Mouse (Mus musculus): ENCODE measurements around the gene Olfr878. TPM values are rescaled to one million over a fixed set of nuclear protein-coding genes. Genes with fewer than 3 reads are reported as not detected.

Olfr878 gene
- total and polyA plus RNA-seq, 3 experiments = not detected

- Histone ChIP-seq H3K4me1 (ENCODE audit: control insufficient read depth in 1 of 2, insufficient read depth in 2 of 2) (no peaks in the 10 kb centered on the region), H3K9ac (ENCODE audit: insufficient read depth, low read depth) (no peak overlapping the region), H3K4me2 (ENCODE audit: insufficient read depth, low read depth, poor library complexity, severe bottlenecking) (no peak overlapping the region), H3K9me3 (replicated peaks; ENCODE audit: low read length) (no peaks in the 10 kb centered on the region), H3K27ac (ENCODE audit: insufficient read depth, low read depth) (no peak overlapping the region), H3K27me3 (replicated peaks) (no peaks in the 10 kb centered on the region), H3K79me2 (replicated peaks; ENCODE audit: control insufficient read depth, extremely low read depth, insufficient read depth, poor library complexity, severe bottlenecking) (no peaks in the 10 kb centered on the region), H3K4me3 (replicated peaks in 1 of 3; ENCODE audit: low read depth in 2 of 3, low read length in 2 of 3, poor library complexity in 1 of 3) (no peak overlapping the region), H3K36me3 (replicated peaks in 1 of 2; ENCODE audit: control insufficient read depth in 1 of 2, insufficient read depth in 1 of 2, low read length in 1 of 2) (no peaks in the 10 kb centered on the region)
- dilution Hi-C loops (cut with MboI; ENCODE audit: extremely low pct_ligation_motif_present, extremely low pct_unique_long_range_greater_than_20kb, low sequenced_read_pairs) (no loop called here), in situ Hi-C loops (cut with MboI; ENCODE audit: low pct_ligation_motif_present, low pct_unique_long_range_greater_than_20kb, low sequenced_read_pairs) (loop anchor here (25.0 kb wide), 3 partner anchors 170 to 520 kb away; partner anchors contain the start of genes Olfr875 and Robo4)
- TF ChIP-seq EP300 (IDR thresholded peaks at IDR 0.05; ENCODE audit: low read length) (no peak), ELF1 (IDR thresholded peaks at IDR 0.05; ENCODE audit: low read depth, low read length) (peak; percentile 21; the same call in 1 of the 2 replicates), RAD21 (IDR thresholded peaks at IDR 0.05; ENCODE audit: low read depth, low read length) (peak; percentile 94), SMC3 (IDR thresholded peaks at IDR 0.05; ENCODE audit: low read depth, low read length) (peak; percentile 92), KAT2A (IDR thresholded peaks at IDR 0.05; ENCODE audit: insufficient replicate concordance, low read length) (no peak), CTCF (conservative IDR thresholded peaks at IDR 0.05 in 1 of 2, IDR thresholded peaks at IDR 0.05 in 1 of 2; ENCODE audit: low read depth in 2 of 2, low read length in 2 of 2) (peak; percentile 70 to 95), E2F4 (IDR thresholded peaks at IDR 0.05; ENCODE audit: insufficient replicate concordance, low read depth, low read length) (peak; percentile 60; the same call in 1 of the 2 replicates), MAZ (IDR thresholded peaks at IDR 0.05; ENCODE audit: low read depth, low read length) (peak; percentile 87), ZC3H11A (IDR thresholded peaks at IDR 0.05; ENCODE audit: low read depth, low read length) (peak; percentile 67)
- DNase-seq (ENCODE audit: extremely low read depth) = peak; percentile 76
Observed at GRCm38 (mm10) chr9:37932519-37932918, 14.9 kb downstream of the Olfr878 start.

GRCm38 (mm10) chr9:37934146-37934545, 16.5 kb downstream of the Olfr878 start:
- no peak for TF ChIP-seq ZNF384 (IDR thresholded peaks at IDR 0.05; ENCODE audit: low read depth, low read length)
- TF ChIP-seq RAD21 (IDR thresholded peaks at IDR 0.05; ENCODE audit: low read depth, low read length) = no peak
- TF ChIP-seq BHLHE40 (IDR thresholded peaks at IDR 0.05; ENCODE audit: low read depth, low read length) = no peak
- no peak for TF ChIP-seq KAT2A (IDR thresholded peaks at IDR 0.05; ENCODE audit: insufficient replicate concordance, low read length)
- no peak for TF ChIP-seq ZKSCAN1 (IDR thresholded peaks at IDR 0.05; ENCODE audit: borderline replicate concordance, low read depth, low read length)
- no peak for TF ChIP-seq JUN (IDR thresholded peaks at IDR 0.05; ENCODE audit: insufficient read depth, low read depth, low read length)
- no peak for TF ChIP-seq MAX (IDR thresholded peaks at IDR 0.05; ENCODE audit: low read length)
- no peak for TF ChIP-seq POLR2A (IDR thresholded peaks at IDR 0.05; ENCODE audit: low read depth, low read length)
- TF ChIP-seq USF2 (conservative IDR thresholded peaks at IDR 0.05; ENCODE audit: low read depth, low read length) = no peak
- TF ChIP-seq MEF2A (IDR thresholded peaks at IDR 0.05; ENCODE audit: borderline replicate concordance, low read depth, low read length) = no peak
- TF ChIP-seq GABPA (IDR thresholded peaks at IDR 0.05; ENCODE audit: insufficient replicate concordance, low read depth, low read length) = no peak
- H3K9me3 ChIP-seq (replicated peaks; ENCODE audit: low read length) = no peaks in the 10 kb centered on the region
- H3K36me3 ChIP-seq (replicated peaks in 1 of 2; ENCODE audit: control insufficient read depth in 1 of 2, insufficient read depth in 1 of 2, low read length in 1 of 2) = no peaks in the 10 kb centered on the region
- no peak overlapping the region for H3K4me3 ChIP-seq (replicated peaks in 1 of 3; ENCODE audit: low read depth in 2 of 3, low read length in 2 of 3, poor library complexity in 1 of 3)
- H3K27ac ChIP-seq (ENCODE audit: insufficient read depth, low read depth) = no peak overlapping the region
- in situ Hi-C loops (cut with MboI; ENCODE audit: low pct_ligation_motif_present, low pct_unique_long_range_greater_than_20kb, low sequenced_read_pairs) (loop anchor here (25.0 kb wide), 3 partner anchors 172 to 522 kb away; partner anchors contain the start of genes Olfr875 and Robo4), dilution Hi-C loops (cut with MboI; ENCODE audit: extremely low pct_ligation_motif_present, extremely low pct_unique_long_range_greater_than_20kb, low sequenced_read_pairs) (no loop called here)
- no peaks in the 10 kb centered on the region for H3K79me2 ChIP-seq (replicated peaks; ENCODE audit: control insufficient read depth, extremely low read depth, insufficient read depth, poor library complexity, severe bottlenecking)
- no peak overlapping the region for H3K4me2 ChIP-seq (ENCODE audit: insufficient read depth, low read depth, poor library complexity, severe bottlenecking)
- H3K4me1 ChIP-seq (ENCODE audit: control insufficient read depth in 1 of 2, insufficient read depth in 2 of 2) = no peaks in the 10 kb centered on the region
- H3K9ac ChIP-seq (ENCODE audit: insufficient read depth, low read depth) = no peak overlapping the region
- DNase-seq (ENCODE audit: extremely low read depth) = no peak
- H3K27me3 ChIP-seq (replicated peaks) = no peaks in the 10 kb centered on the region
